Mouse (Mus musculus): Measurements from ENCODE around the gene E030018B13Rik. TPM values are rescaled to one million over a fixed set of nuclear protein-coding genes. Genes with fewer than 3 reads are reported as not detected.

E030018B13Rik gene
- total and polyA plus RNA-seq, 2 experiments from 2014 or later: not detected

- DNase-seq (peak; percentile 70), ATAC-seq (peak; percentile 91)
- Histone ChIP-seq H3K9ac (no peak overlapping the region), H3K36me3 (ENCODE audit: insufficient read depth) (no peaks in the 10 kb centered on the region), H3K27me3 (ENCODE audit: insufficient read depth, low read length) (no peaks in the 10 kb centered on the region), H3K27ac (ENCODE audit: low read depth, low read length) (no peak overlapping the region), H3K9me3 (ENCODE audit: low read length) (no peaks in the 10 kb centered on the region), H3K4me3 (ENCODE audit: low read depth, low read length) (no peak overlapping the region), H3K4me1 (ENCODE audit: insufficient read depth) (no peaks in the 10 kb centered on the region), H3K4me2 (ENCODE audit: low read depth) (no peak overlapping the region)
- TF ChIP-seq CTCF (IDR thresholded peaks at IDR 0.05; ENCODE audit: low read depth): no peak
- 42% methylated on average over 6 of the region's 6 CpGs for WGBS
These were observed 37.1 kb upstream of the E030018B13Rik start for GRCm38 (mm10) chr7:63879583-63879982.

- Histone ChIP-seq H3K27me3 (ENCODE audit: insufficient read depth, low read length) (no peaks in the 10 kb centered on the region), H3K9ac (no peak overlapping the region), H3K4me1 (ENCODE audit: insufficient read depth) (no peaks in the 10 kb centered on the region), H3K27ac (ENCODE audit: low read depth, low read length) (no peak overlapping the region), H3K4me2 (ENCODE audit: low read depth) (no peak overlapping the region), H3K36me3 (ENCODE audit: insufficient read depth) (no peaks in the 10 kb centered on the region), H3K4me3 (ENCODE audit: low read depth, low read length) (no peak overlapping the region), H3K9me3 (ENCODE audit: low read length) (no peaks in the 10 kb centered on the region)
- no peak for TF ChIP-seq CTCF (IDR thresholded peaks at IDR 0.05; ENCODE audit: low read depth)
- no peak for ATAC-seq
- DNase-seq: no peak
- WGBS: 79% methylated on average over 7 of the region's 7 CpGs
These were observed 33.9 kb upstream of the E030018B13Rik start for GRCm38 (mm10) chr7:63882739-63883138.

GRCm38 (mm10) chr7:63885025-63885424, 31.6 kb upstream of the E030018B13Rik start:
- WGBS: 87% methylated on average over 7 of the region's 7 CpGs
- Histone ChIP-seq H3K36me3 (ENCODE audit: insufficient read depth) (peaks cover 10% of the 10 kb centered on the region; the same call in 1 of the 2 replicates), H3K4me1 (ENCODE audit: insufficient read depth) (no peaks in the 10 kb centered on the region), H3K27me3 (ENCODE audit: insufficient read depth, low read length) (no peaks in the 10 kb centered on the region), H3K4me3 (ENCODE audit: low read depth, low read length) (no peak overlapping the region), H3K9ac (no peak overlapping the region), H3K27ac (ENCODE audit: low read depth, low read length) (no peak overlapping the region), H3K9me3 (ENCODE audit: low read length) (no peaks in the 10 kb centered on the region), H3K4me2 (ENCODE audit: low read depth) (no peak overlapping the region)
- DNase-seq (no peak), ATAC-seq (no peak)
- no peak for TF ChIP-seq CTCF (IDR thresholded peaks at IDR 0.05; ENCODE audit: low read depth)

- H3K4me1 ChIP-seq (ENCODE audit: insufficient read depth): no peaks in the 10 kb centered on the region
- no peak for DNase-seq
- H3K27ac ChIP-seq (ENCODE audit: low read depth, low read length): no peak overlapping the region
- H3K9ac ChIP-seq: no peak overlapping the region
- no peak overlapping the region for H3K4me2 ChIP-seq (ENCODE audit: low read depth)
- no peaks in the 10 kb centered on the region for H3K9me3 ChIP-seq (ENCODE audit: low read length)
- ATAC-seq: no peak
- no peak overlapping the region for H3K4me3 ChIP-seq (ENCODE audit: low read depth, low read length)
- peaks cover 21% of the 10 kb centered on the region for H3K36me3 ChIP-seq (ENCODE audit: insufficient read depth)
- no peaks in the 10 kb centered on the region for H3K27me3 ChIP-seq (ENCODE audit: insufficient read depth, low read length)
- WGBS: 71% methylated on average over 8 of the region's 8 CpGs
- TF ChIP-seq CTCF (IDR thresholded peaks at IDR 0.05; ENCODE audit: low read depth): no peak
These were observed 29.6 kb upstream of the E030018B13Rik start for GRCm38 (mm10) chr7:63887034-63887551.

GRCm38 (mm10) chr7:63887602-63888123, 29.0 kb upstream of the E030018B13Rik start:
- ATAC-seq: no peak
- no peak for TF ChIP-seq CTCF (IDR thresholded peaks at IDR 0.05; ENCODE audit: low read depth)
- WGBS: 85% methylated on average over 10 of the region's 10 CpGs

GRCm38 (mm10) chr7:63888674-63889073, 28.0 kb upstream of the E030018B13Rik start:
- H3K36me3 ChIP-seq (ENCODE audit: insufficient read depth): peaks cover 21% of the 10 kb centered on the region
- 76% methylated on average over 6 of the region's 6 CpGs for WGBS
- peaks cover 8% of the 10 kb centered on the region for H3K4me1 ChIP-seq (ENCODE audit: insufficient read depth)
- no peak overlapping the region for H3K27ac ChIP-seq (ENCODE audit: low read depth, low read length)
- H3K4me2 ChIP-seq (ENCODE audit: low read depth): no peak overlapping the region
- H3K4me3 ChIP-seq (ENCODE audit: low read depth, low read length): no peak overlapping the region
- no peak for TF ChIP-seq CTCF (IDR thresholded peaks at IDR 0.05; ENCODE audit: low read depth)
- H3K9me3 ChIP-seq (ENCODE audit: low read length): no peaks in the 10 kb centered on the region
- DNase-seq (no peak), ATAC-seq (no peak)
- no peaks in the 10 kb centered on the region for H3K27me3 ChIP-seq (ENCODE audit: insufficient read depth, low read length)
- no peak overlapping the region for H3K9ac ChIP-seq

More at GRCm38 (mm10) chr7:63887602-63888123, 29.0 kb upstream of the E030018B13Rik start:
- Histone ChIP-seq H3K27ac (ENCODE audit: low read depth, low read length) (no peak overlapping the region), H3K9ac (no peak overlapping the region), H3K36me3 (ENCODE audit: insufficient read depth) (peaks cover 21% of the 10 kb centered on the region), H3K27me3 (ENCODE audit: insufficient read depth, low read length) (no peaks in the 10 kb centered on the region), H3K4me2 (ENCODE audit: low read depth) (no peak overlapping the region), H3K4me1 (ENCODE audit: insufficient read depth) (no peaks in the 10 kb centered on the region), H3K4me3 (ENCODE audit: low read depth, low read length) (no peak overlapping the region), H3K9me3 (ENCODE audit: low read length) (no peaks in the 10 kb centered on the region)
- DNase-seq: no peak

GRCm38 (mm10) chr7:63889116-63889975, 27.3 kb upstream of the E030018B13Rik start:
- TF ChIP-seq CTCF (IDR thresholded peaks at IDR 0.05; ENCODE audit: low read depth): no peak
- DNase-seq (no peak), ATAC-seq (no peak)
- H3K4me1 ChIP-seq (ENCODE audit: insufficient read depth): peaks cover 11% of the 10 kb centered on the region
- 65% methylated on average over 9 of the region's 9 CpGs for WGBS
- no peaks in the 10 kb centered on the region for H3K9me3 ChIP-seq (ENCODE audit: low read length)
- H3K9ac ChIP-seq: no peak overlapping the region
- peaks cover 21% of the 10 kb centered on the region for H3K36me3 ChIP-seq (ENCODE audit: insufficient read depth)
- no peak overlapping the region for H3K4me2 ChIP-seq (ENCODE audit: low read depth)
- no peaks in the 10 kb centered on the region for H3K27me3 ChIP-seq (ENCODE audit: insufficient read depth, low read length)
- no peak overlapping the region for H3K4me3 ChIP-seq (ENCODE audit: low read depth, low read length)
- no peak overlapping the region for H3K27ac ChIP-seq (ENCODE audit: low read depth, low read length)
